Mouse (Mus musculus) ES-E14 (cell line): Measurements from ENCODE around the gene Mttp. TPM values are rescaled to one million over a fixed set of nuclear protein-coding genes. Genes with fewer than 3 reads are reported as not detected.
A peak's percentile ranks its signal among the peaks of the same experiment; 100 is the strongest.

Source experiments
- DNase-seq: peaks from one replicate; pipeline ENCODE4 v3.0.0-alpha.2; 2013; ENCODE audit warnings: low read depth, low spot score
- H3K27ac ChIP-seq: 2 replicates; pipeline ENCODE4 v1.5.1; 2012; ENCODE audit warnings: low read depth, mild to moderate bottlenecking, low read length, moderate library complexity, mixed read lengths; ENCODE audit not compliant: poor library complexity, insufficient read depth, severe bottlenecking
- H3K36me3 ChIP-seq: 2 replicates; pipeline ENCODE4 v1.6.1; 2012; ENCODE audit warnings: mild to moderate bottlenecking, low read length, moderate library complexity, mixed read lengths; ENCODE audit not compliant: control insufficient read depth, poor library complexity, insufficient read depth, severe bottlenecking
- H3K4me1 ChIP-seq, 2 experiments: fragments of 150-350 bp in 1 of 2; sonication (generic) in 1 of 2; 2 replicates each; pipeline ENCODE4 v1.6.1; 2012; ENCODE audit warnings: low read length in 2 of 2, mild to moderate bottlenecking in 1 of 2, mixed read lengths in 1 of 2; ENCODE audit not compliant: control insufficient read depth in 2 of 2, insufficient read depth in 2 of 2, poor library complexity in 1 of 2
- H3K4me3 ChIP-seq, 2 experiments: fragments of 150-350 bp in 1 of 2; sonication (generic) in 1 of 2; 2 replicates each; pipeline ENCODE4 v1.5.1; 2012; ENCODE audit warnings: low read length in 2 of 2, low read depth in 1 of 2, mild to moderate bottlenecking in 1 of 2, mixed read lengths in 1 of 2; ENCODE audit not compliant: insufficient read depth in 1 of 2, poor library complexity in 1 of 2, severe bottlenecking in 1 of 2
- H3K9ac ChIP-seq: 2 replicates; pipeline ENCODE4 v1.6.1; 2012; ENCODE audit warnings: low read depth, mild to moderate bottlenecking, low read length, mixed read lengths; ENCODE audit not compliant: poor library complexity, insufficient read depth, severe bottlenecking
- H3K9me3 ChIP-seq: fragments of 150-350 bp; sonication (generic); 2 replicates; pipeline ENCODE4 v1.6.1; 2012; ENCODE audit warnings: low read depth, mild to moderate bottlenecking, low read length; ENCODE audit not compliant: control insufficient read depth, insufficient read depth
- CHD2 ChIP-seq: IDR thresholded peaks from 2 replicates; pipeline ENCODE4 v1.6.1; 2014; ENCODE audit warnings: mild to moderate bottlenecking, low read depth, low read length, inconsistent platforms
- HCFC1 ChIP-seq: IDR thresholded peaks from 2 replicates; pipeline ENCODE4 v1.6.1; 2012; ENCODE audit warnings: low read length, inconsistent platforms, borderline replicate concordance; ENCODE audit not compliant: insufficient read depth
- MAFK ChIP-seq: IDR thresholded peaks from 2 replicates; pipeline ENCODE4 v1.6.1; 2014; ENCODE audit warnings: mild to moderate bottlenecking, low read depth, low read length, inconsistent platforms; ENCODE audit not compliant: insufficient read depth
- ZC3H11A ChIP-seq: IDR thresholded peaks from 2 replicates; pipeline ENCODE4 v1.6.1; 2012; ENCODE audit warnings: low read depth, mild to moderate bottlenecking, inconsistent platforms, low read length, borderline replicate concordance
- ZNF384 ChIP-seq: IDR thresholded peaks from 2 replicates; pipeline ENCODE4 v1.6.1; 2012; ENCODE audit warnings: low read depth, low read length, inconsistent platforms
- in situ Hi-C, 2 experiments: fragments of 600-800 bp; cut with MboI; formaldehyde crosslinking; loops; one replicate each; pipeline ENCODE4 v1.15.1; 2025; ENCODE audit warnings: low sequenced_read_pairs in 2 of 2, inconsistent platforms in 1 of 2; ENCODE audit not compliant: unreplicated experiment in 2 of 2
- total RNA-seq: library from RNA; depleted of rRNA; stranded (reverse); fragments of 300-350 nt; gene quantifications from 2 replicates; pipeline ENCODE4 v1.2.3, GENCODE M21; 2012

Gene Mttp
- total RNA-seq, 1 experiment, result 10.8 TPM

DNA sequence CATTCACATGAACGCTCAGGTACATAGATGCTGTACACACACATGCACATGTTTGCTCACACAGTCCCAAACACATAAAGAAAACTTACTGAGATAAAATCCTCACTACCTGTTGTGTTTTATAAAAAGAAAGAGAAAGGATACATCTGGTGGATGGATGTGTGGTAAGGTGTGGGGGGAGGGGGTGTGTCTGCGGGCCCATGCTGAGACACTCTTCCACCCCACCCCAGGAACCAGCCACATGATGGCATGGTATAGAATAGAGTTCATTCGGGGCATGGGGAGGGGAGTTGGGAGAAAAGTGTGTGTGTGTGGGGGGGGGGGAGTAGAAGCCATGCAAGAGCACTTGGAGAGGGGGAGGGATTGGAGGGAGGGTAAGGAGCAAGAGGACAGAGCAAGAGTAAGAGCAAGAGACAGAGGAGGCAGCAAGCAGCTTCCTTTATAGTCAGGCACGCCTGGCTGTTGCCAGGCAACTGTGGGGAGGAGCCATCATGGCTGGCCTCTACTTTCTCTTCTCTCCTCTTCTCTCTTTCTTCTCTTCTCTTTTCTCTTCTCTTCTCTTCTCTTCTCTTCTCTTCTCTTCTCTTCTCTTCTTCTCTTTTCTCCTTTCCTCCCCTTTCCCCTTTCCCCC is 17.9 kb upstream of the Mttp start:
- in situ Hi-C loops, result no loop called here
- Histone ChIP-seq H3K4me1 (peaks cover 0 to 5% of the 10 kb centered on the region in 2 experiments; a peak in 1 of 4 replicates), H3K4me3 (no peak overlapping the region), H3K9ac (no peak overlapping the region), H3K9me3 (no peaks in the 10 kb centered on the region), H3K36me3 (no peaks in the 10 kb centered on the region), H3K27ac (no peak overlapping the region)
- no peak for TF ChIP-seq ZC3H11A
- TF ChIP-seq CHD2, result no peak
- no peak for TF ChIP-seq MAFK
- no peak for TF ChIP-seq ZNF384
- no peak for TF ChIP-seq HCFC1
- DNase-seq, result no peak

DNA sequence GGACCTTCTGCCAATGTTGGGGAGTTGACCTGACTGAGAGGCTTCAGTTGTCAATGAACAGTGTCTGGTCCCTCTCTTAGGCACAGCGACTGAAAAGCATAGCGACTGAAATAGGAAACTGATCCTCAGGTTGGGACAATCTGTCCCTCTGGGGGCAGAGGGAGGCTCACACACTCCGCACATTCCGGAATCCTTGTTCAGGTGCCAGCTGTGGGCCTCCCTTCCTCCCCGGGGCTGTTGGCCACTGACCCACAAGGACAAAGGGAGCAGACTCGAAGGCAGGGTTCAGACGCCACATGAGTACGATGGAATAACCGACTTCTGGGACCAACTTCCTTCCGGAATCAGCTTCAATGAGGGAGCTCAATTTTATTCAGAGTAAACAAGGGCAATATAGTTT is 16.9 kb upstream of the Mttp start:
- Histone ChIP-seq H3K27ac (no peak overlapping the region), H3K9ac (no peak overlapping the region), H3K4me1 (peaks cover 0 to 5% of the 10 kb centered on the region in 2 experiments; a peak in 1 of 4 replicates), H3K4me3 (no peak overlapping the region), H3K36me3 (peaks cover 2% of the 10 kb centered on the region), H3K9me3 (no peaks in the 10 kb centered on the region)
- no peak for TF ChIP-seq ZNF384
- no peak for TF ChIP-seq CHD2
- TF ChIP-seq MAFK, result no peak
- TF ChIP-seq ZC3H11A, result no peak
- no peak for TF ChIP-seq HCFC1
- no peak for DNase-seq
- in situ Hi-C loops, result no loop called here

DNA sequence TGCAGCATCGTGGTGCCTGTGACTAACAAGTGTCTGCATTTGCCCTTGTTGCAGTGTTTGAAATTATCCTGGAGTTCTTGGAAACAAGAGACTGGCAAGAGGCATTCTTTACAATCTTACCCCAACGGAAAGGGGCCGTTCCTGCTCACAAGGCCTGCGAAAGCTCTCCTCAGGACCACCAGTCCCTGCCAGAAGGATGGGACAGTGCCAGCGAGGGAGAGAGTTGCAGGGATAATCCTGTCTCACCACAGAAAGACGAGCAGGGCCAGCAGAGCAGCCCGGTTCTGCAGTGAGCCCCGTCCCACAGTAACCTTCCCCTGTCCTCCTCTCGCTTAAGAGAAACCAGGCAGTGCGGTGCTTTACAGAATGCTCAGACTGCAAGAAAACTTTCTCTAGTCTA is 11.9 kb upstream of the Mttp start:
- Histone ChIP-seq H3K4me3 (no peak overlapping the region), H3K4me1 (peaks cover 0 to 5% of the 10 kb centered on the region in 2 experiments; a peak in 1 of 4 replicates), H3K36me3 (peaks cover 13% of the 10 kb centered on the region), H3K27ac (no peak overlapping the region), H3K9ac (no peak overlapping the region), H3K9me3 (no peaks in the 10 kb centered on the region)
- in situ Hi-C loops, result no loop called here
- TF ChIP-seq CHD2 (no peak), ZNF384 (no peak), ZC3H11A (no peak), HCFC1 (no peak), MAFK (no peak)
- DNase-seq, result no peak

DNA sequence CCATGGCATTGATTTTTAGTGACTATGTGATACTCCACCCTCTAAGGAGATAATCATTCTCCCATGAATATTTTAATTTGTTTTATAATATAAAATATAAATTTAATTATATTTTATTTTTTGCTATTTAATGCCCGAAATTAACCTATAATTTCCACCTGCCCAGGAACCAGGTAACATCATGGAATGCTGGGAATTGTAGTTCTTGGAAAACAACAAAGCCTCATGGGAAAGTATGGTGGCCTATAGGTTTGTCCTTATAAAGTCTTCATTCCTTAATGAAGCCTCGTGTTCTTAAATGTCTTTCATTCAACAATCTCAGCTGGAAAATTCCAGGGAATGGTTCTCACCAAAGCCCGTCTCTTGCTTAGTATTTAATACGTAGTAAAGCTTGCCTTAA is 10.3 kb upstream of the Mttp start:
- no peak for DNase-seq
- H3K4me3 ChIP-seq, result no peak overlapping the region
- peaks cover 16% of the 10 kb centered on the region for H3K36me3 ChIP-seq
- H3K9me3 ChIP-seq, result no peaks in the 10 kb centered on the region
- in situ Hi-C loops, result no loop called here
- TF ChIP-seq HCFC1 (peak; percentile 63; the same call in 1 of the 2 replicates), CHD2 (no peak), MAFK (no peak), ZNF384 (no peak), ZC3H11A (no peak)
- H3K27ac ChIP-seq, result no peak overlapping the region
- H3K4me1 ChIP-seq, result peaks cover 0 to 2% of the 10 kb centered on the region in 2 experiments; a peak in 1 of 4 replicates
- no peak overlapping the region for H3K9ac ChIP-seq

DNA sequence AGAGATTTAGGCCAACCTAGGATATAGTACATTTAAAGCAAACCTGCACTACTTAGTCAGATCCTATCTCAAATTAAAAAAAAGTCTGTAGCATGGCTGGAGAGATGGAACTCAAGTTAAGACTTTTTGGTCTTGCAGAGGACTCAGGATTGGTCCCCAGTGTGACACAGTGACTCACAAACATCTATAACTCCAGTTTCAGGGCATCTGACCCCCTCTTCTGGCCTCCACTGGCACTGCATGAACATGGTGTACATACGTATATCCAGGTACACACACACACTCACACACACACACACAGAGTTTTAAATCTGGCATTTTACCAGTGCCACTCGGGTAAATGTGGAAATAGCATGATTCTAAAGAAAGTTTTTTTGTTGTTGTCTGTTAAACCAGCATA is 4.0 kb upstream of the Mttp start:
- H3K9me3 ChIP-seq, result no peaks in the 10 kb centered on the region
- no peak for TF ChIP-seq ZC3H11A
- no peak for TF ChIP-seq HCFC1
- TF ChIP-seq CHD2, result no peak
- TF ChIP-seq MAFK, result no peak
- in situ Hi-C loops, result loop anchor here (10.0 to 25.0 kb wide), 2 partner anchors 362 to 374 kb away; no protein-coding TSS in a partner anchor
- no peak overlapping the region for H3K4me3 ChIP-seq
- no peak overlapping the region for H3K9ac ChIP-seq
- no peak overlapping the region for H3K27ac ChIP-seq
- no peaks in the 10 kb centered on the region; a peak in 2 of 4 replicates for H3K4me1 ChIP-seq
- peaks cover 16% of the 10 kb centered on the region for H3K36me3 ChIP-seq
- no peak for DNase-seq
